Mouse (Mus musculus) megakaryocyte progenitor cell, adult 5-6 weeks (primary cell): Measurements from ENCODE around the gene Nomo1. TPM values are rescaled to one million over a fixed set of nuclear protein-coding genes. Genes with fewer than 3 reads are reported as not detected.
A peak's percentile ranks its signal among the peaks of the same experiment; 100 is the strongest.

Source experiments
- ATAC-seq: replicated peaks from 2 replicates; pipeline ENCODE4 v1.8.0; 2016; ENCODE audit warnings: mild to moderate bottlenecking, moderate TSS enrichment, inconsistent platforms; ENCODE audit not compliant: poor library complexity
- total RNA-seq, 2 experiments: library from RNA; stranded (forward) in 1 of 2; stranded (reverse) in 1 of 2; fragments of 157-497, 149-512 nt in 1 of 2; fragments of 200-1000 nt in 1 of 2; gene quantifications; 2 replicates each; pipeline versions ENCODE4 v1.2.3 to v1.2.4; 2015 to 2017

The Nomo1 gene
- total RNA-seq (2015) (38.6 and 39.3 TPM in 2 replicates), total RNA-seq (2017) (53.2 and 57.4 TPM in 2 replicates)

DNA sequence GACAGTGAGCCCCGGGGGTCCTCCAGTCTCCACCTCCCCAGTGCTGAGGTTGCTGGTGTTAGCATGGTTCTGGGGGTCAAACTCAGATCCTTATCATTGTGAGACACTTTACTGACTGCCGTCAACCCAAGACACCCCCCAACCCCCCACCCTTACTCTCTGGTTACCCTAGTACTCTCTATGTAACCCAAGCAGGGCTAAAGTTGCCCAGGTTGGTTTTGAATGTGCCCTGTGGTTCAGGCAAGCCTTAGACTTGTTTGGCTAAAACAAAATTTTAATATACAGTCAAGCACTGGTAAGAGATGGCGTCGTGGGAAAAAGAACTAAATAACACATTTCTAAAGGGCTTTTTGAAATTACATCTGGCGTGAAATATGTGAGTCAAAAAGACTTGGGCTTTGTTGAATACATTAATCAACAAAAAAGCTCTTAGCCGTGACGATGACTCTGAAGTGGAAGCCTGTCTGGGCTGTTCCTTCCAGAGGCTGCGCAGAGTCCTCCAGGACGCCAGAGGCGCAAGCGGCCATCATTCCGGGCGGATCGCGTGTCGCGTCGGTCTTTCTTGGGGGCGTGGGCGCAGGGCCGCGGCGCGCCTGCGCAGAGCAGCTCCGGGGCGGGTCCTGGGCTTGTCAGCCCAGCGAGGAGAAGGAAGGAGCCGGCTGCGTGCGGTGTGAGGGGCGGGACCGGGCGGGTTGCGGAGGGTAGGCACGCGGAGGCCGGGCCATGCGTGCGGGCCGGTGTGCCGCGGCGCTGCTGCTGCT, at the start of gene Nomo1:
TSS of gene Nomo1 (plus strand) at position 590 of the 761 bp plus-strand sequence.
- ATAC-seq = peak; percentile 82

DNA sequence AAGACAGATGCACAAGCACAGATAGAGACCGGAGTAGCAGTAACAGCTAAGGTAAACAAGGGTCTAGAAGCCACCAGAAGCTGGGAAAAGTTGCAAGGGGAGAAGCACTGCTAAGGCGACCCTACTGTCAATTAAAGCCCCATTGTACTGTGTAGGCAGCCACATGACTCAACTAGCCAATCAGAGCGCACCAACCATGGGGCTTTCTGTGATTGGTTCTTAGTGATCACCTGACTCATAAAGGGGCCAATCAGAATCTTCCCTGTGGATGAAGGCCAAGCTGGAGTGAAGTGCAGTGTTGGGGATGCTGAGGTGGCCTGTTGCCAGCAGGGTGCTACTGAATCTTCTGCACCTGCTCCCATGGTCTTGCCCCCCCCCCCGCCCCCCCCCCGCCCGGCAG, 46.6 kb upstream of the Nomo1 start:
- no peak for ATAC-seq

DNA sequence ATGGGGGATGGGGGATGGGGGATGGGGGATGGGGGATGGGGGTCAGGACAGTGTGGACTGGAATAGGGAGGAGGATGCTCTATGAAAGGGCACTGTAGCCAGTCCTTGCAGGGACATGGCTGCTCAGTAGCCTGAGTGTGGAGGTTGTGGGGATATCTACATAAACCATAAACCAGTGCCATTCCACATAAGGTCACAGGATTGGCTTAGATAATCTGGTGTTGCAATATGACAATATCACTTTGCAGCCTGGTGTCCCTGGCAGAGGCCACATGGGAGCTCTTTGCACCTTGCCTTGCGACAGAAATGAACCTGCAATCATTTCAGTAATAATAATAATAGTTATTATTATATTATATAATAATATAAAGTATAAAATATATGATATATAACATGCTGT, 45.2 kb upstream of the Nomo1 start:
- ATAC-seq = no peak

DNA sequence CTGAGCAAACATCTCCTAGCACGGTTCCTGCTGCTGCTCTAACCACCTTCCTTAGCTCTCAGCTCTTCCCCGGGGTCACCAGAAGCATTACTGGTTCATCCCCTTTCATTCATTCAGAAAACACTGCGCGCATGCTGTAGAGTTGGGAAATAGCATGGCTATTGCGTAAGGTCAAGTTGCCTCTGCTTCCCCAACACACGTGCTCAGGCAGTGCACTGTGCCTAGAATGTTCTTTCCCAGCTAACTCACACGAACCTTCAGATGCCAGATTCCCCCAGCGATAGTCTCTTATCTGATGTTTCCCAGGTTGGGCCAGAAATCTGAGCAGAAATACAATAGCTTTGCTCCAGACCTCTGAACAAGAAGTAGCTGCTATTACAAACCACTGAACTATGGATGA, 41.0 kb upstream of the Nomo1 start:
- peak; percentile 86 for ATAC-seq

DNA sequence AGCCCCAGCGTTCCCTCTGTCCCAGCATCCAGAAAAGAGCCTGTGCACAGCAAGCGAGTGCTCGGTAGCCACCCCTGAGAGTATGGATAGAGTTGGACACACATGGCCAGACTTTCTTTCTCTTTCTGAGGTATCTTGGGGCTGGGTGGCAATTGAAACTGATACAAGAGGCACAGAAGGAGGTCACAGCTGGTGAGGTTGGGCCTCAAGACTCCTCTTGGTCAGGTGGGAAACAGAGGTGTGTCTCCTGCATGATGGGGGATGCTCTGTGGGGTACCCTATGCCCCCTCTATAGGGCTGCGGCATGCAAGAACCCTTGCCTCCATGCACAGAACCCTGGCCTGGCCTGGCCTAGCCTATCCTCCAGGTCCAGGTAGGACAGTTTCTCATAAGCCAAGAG, 32.9 kb upstream of the Nomo1 start:
- no peak for ATAC-seq

DNA sequence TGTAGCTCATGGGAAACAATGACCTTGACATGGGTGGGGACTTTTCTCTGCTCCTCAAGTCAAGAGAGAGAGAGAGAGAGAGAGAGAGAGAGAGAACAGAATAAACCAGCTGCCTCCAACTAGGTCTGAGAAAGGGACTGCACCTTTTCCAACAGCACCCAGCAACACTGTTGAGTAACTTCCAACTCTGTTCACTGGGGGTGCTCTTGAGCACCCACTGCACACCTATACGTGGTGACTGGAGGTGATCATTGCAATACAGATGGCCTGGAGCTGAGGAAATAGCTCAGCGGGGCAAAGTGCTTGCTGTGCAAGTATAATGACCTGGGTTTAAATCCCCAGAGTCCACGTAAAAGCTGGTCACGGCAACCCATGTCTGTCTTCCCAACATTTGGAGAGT, 30.8 kb upstream of the Nomo1 start:
- ATAC-seq = peak; percentile 48; the same call in 1 of the 2 replicates

DNA sequence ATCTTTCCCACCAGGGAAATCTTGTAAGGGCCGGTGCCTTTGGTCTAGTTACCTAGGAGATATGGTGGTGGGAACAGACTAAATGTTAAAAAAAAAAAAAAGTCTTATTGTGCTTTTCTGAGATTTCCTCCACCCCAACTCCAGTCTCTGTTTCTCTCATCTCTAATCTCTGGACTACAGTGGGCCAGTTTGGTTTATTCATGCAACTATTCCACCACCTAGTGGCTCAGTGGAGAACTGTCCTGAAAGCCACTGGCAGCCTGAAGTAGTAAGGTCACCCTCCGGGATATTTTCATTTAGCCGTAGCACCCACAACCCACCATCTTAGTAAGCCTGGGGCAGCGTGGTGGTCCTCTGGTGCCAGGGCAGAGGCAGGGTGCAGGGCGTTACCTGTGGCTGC, 23.9 kb upstream of the Nomo1 start:
- ATAC-seq = peak; percentile 91

DNA sequence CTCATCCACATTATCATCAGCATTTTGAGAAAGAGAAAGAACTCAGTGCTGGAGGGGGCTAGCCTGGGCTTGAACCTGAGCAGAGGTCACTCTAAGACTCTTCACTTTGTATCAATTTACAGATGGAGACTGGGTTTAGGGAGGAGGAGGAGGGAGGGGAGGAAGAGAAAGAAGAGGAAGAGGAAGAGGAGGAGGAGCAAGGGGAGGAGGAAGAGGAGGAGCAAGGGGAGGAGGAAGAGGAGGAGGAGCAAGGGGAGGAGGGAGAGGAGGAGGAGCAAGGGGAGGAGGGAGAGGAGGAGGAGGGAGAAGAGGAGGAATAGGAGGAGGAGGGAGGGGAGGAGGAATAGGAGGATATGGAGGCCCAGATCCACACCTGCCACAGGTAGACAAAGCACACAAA, 21.4 kb upstream of the Nomo1 start:
- no peak for ATAC-seq

DNA sequence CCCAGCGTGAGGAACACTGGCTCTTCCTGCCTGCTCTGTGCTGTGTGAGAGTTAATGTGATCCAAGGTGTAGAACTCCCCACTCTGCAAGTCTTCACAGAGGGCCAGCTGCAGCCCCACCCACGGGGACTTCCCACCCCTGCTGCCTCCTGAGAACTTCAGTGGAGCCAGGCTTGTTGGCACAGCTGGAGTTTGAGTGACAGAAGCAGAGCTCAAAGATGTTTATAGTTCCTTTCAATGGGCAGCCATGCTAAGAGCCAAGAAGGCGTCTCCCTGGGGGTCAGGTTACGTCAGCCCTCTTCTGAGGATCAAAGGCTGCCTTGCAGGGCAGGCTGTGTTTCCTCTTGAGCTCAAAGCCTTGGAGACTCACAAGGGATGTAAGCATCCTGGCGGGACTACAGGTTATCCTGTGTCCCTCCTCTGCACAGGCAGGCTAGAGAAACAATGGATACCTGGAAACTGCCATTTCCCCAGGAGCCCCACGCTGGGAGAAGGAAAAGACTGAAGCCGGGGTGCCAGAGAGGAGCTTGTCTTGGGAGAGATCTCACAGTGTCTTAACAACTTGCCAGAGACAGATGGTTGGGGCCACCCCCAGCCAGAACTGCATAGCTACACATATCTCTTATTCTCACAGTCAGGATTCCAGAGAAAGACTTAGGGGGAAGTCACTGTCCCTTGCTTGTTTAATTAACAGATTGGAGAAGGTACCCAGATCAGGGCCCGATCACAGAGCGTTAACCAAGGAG, 20.1 kb upstream of the Nomo1 start:
- ATAC-seq = no peak

DNA sequence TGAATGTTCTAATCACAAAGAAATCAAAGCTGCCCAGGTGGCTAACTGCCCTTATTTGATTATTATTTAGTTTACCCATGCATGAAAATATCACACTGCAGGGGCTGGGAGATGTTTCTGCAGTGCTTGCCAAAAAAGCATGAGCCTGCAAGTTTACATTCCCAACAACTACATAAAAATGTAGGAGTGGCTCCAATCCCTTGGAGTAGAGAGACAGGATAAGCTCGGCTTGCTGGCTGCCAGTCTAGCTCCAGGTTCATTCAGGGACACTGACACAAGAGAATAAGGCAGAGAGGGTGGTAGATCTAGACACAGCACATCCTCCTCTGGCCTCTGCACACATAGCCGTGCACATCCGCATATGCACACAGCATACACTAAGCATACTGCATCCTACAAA, 13.9 kb upstream of the Nomo1 start:
- no peak for ATAC-seq

DNA sequence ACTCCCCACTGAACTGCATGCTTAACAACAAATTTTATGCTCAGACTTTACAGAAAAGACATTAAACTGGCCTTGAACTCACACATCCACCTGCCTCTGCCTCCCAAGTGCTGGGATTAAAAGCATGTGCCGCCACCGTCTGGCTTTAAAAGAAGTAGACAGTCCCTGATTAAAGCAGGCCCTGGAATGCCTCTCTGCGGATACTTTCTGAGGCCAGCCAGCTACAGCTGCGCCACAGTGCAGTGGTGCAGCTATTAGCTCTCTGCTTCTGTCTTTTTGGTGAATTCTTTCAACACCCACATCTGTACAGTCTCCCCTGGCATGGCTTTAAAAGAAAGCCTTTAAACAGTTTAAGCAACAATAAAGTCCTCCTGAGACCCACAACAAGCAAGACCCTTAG, 11.5 kb upstream of the Nomo1 start:
- ATAC-seq = no peak

DNA sequence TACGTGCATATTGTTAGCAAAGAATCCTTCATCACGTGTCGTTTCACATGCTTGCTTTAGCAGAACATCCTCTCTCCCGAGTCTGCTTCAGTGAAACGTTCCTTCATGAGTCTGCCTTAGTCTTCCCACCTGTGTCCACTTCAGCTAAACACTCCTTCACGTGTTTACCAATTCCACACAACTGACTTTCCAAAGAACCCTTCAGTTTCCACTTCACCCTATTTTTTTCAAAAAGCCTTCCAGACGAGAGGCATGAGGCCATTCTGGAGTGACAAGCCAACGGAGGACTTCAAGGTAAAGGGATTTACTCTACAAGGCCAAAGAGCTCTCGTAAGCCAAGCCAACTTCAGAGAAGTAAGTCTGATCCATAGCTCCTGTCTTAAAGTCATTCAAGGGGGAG, 8.1 kb upstream of the Nomo1 start:
- ATAC-seq = no peak

DNA sequence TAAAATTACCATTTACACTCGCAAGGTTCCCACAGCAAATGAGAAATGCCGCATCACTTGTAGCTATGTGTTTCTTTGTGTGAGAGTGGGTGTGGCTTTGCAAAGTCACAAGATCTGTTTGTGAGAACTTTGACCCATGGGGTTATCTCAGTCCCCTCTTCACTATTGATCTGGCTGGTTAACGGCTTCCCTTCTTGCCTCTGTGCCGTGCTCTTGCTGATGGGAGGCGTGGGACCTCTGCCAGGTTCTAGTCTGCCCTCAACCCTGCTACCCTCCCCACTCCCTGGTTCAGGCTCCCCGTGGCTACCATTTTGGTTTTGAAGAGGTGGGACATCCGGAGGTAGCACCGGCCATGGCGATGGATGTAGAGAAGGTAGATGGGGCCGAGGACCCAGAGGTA, 4.8 kb upstream of the Nomo1 start:
- no peak for ATAC-seq

DNA sequence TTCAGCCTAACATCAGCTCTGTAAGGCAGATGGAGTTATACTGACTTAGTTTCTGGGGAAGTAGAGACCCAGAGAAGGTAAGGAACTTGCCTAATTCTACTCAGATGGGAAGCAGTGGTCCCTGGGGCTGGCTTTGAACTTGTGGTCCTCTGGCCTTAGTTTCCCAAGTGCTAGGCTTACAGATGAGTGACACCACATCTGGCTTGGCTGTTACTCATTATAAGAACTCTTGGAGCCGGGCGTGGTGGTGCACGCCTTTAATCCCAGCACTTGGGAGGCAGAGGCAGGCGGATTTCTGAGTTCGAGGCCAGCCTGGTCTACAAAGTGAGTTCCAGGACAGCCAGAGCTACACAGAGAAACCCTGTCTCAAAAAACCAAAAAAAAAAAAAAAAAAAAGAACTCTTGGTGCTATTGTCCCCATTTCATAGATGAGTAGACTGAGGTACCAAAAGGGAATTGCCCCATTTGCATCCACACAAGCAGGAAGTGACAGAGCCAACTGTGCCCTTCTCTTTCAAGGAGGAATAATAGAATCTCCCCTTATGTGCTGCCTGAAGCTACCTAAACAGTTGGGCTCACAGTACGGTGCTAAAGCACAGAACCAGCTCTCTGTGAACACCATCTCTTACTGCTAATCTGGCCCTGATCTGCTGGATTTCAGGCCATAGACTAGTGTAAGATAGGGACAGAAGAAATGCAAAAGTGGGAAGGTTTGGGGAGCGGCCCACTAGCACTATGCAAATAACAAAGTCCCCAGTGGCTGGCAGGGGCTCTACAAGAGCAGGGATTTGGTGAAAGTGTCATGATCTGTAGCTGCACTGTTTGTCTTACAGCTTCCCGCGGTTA, 4.0 kb upstream of the Nomo1 start:
- no peak for ATAC-seq

DNA sequence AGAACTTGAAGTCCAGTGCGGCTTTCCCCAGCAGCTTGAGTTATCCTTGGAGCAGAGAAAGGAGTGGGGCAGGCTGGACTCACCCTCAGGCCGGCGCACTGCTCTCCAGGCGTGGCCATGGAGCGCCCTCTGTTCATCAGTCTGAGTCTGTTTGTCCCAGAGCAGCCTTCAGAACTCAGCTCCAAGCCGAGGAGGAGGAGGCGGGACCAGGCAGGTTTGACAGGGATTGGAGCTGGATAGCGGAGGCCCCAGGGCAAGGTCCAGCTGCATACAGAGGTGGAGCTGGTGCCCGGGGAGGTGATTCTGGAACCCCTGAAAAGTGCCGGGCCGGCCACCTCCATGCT, 3.4 kb upstream of the Nomo1 start, which contains the start of gene Abcc6:
TSS of gene Abcc6 (minus strand) at position 158 of the 344 bp plus-strand sequence.
- no peak for ATAC-seq

DNA sequence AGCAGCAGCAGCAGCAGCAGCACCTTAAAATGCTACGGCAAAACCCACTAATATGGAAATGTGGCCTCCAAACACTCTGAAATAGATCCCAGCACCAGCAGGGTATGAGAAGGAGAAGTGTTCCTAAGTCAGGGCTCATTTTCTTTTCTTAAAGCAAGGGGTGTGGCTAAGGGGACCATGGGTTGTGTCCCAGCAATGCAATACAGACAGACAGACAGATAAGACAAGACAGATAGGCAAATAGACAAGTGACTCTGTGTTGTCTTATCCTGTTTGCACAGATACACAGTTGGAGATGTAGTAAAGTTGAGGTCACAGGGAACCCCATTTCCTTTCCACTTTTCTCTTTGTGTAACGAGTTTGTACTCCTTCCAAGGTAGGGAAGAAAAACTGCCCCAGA, 2.4 kb upstream of the Nomo1 start:
- ATAC-seq = peak; percentile 43

DNA sequence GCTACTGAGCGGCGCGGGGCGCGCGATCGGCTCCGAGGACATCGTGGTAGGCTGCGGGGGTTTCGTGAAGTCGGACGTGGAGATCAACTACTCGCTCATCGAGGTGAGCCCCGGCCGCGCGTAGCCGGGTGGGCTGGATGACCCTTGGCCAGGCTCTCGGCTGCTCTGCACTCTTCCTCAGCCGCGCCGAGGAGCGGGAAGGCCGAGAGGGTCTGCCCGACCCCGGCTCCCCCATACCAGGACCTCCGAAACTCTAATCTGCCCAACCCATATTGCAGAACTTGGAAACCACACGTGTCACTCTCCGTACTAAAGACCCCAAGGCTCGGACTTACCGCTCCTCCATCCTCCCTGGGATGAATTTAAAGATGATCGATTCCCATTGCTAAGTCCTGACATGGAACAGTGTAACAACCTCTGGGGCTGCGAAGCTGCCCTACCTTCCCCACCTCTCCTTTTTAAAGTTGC, 406 bp downstream of the Nomo1 start:
- no peak for ATAC-seq

DNA sequence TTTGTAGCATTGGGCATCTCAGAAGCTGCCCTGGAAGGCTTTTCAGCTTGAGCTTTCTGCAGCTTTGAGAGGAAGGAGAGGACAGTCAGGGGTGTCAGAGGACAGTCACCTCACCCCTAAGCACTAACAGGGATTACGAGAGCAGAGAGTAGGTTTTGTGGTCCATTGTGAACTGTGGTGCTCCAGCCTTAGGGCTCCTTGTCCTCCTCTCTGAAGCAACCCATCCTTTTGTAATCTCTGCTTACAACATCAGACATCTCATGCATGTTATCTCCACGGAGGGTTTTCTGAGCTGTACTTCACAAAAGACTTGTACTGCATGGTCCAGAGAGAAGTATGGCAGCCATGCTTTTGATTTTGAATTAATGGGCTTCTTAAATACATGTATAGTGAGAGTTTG, 1.5 kb downstream of the Nomo1 start:
- ATAC-seq = peak; percentile 8; the same call in 1 of the 2 replicates

DNA sequence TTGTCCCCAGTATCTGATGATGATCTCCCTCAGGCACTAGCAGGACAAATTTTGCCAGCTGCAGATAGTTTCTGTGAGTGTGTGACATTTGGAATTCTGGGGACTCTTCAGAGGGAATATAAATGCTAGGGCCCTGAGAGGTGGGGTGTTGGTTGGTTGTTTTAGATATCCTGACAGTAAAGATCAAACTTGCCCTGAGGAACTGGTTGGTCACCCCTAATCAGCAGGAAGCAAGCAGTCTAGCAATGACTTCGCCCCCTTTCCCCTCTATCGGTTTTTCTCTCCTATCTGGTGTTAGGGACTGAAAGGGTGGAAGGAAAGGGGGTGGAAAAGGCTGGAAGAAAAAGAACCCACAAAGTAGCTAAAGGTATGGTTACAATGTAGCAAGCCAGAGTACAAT, 2.0 kb downstream of the Nomo1 start:
- peak; percentile 9; the same call in 1 of the 2 replicates for ATAC-seq

DNA sequence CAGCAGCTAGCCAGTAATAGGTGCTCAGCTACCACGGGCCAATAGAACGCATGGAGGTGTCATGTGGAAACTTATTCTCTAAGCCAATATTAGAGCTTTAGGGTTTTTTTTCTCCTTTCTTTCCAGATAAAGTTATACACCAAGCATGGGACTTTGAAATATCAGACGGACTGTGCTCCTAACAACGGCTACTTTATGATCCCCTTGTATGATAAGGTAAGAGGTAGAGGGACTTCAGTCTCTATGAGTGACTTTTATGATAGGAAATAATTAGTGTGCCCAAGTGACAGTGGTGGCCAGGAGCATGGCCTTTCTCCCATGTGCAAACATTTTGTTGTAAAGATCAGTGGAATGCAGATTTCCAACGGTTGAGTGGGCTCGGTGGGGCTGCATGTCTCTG, 3.9 kb downstream of the Nomo1 start:
- ATAC-seq = no peak

DNA sequence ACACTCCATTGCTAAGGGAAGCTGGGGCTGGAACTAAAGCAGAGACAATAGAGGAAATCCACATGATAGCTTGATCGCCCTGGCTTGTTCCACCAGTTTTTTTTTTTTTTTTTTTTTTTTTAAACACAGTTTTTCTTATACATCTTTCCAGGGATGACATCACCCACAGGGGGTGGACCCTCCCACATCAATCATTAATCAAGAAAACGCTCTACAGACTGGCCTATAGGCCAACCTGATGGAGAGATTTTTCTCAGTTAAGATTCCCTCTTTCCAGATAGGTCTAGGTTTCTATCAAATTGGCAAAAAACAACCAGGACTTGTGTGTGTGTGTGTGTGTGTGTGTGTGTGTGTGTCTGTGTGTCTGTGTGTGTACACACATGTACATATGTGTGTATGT, 6.4 kb downstream of the Nomo1 start:
- no peak for ATAC-seq
